Mouse (Mus musculus): ENCODE measurements around the gene 3110001I22Rik. TPM values are rescaled to one million over a fixed set of nuclear protein-coding genes. Genes with fewer than 3 reads are reported as not detected.
"Not testable (repeated sequence)": the region's sequence is repeated elsewhere in the genome, so short reads cannot be mapped to it uniquely, and the experiment has no call there.

Gene 3110001I22Rik
- polyA plus RNA-seq (2012; ENCODE audit: insufficient read depth, insufficient read length, low replicate concordance, missing spikeins), result not detected in 2 replicates

- Histone ChIP-seq H3K27ac (ENCODE audit: insufficient read depth, low read depth, low read length) (peak within 1 kb of the TSS; percentile 77), H3K4me1 (ENCODE audit: control insufficient read depth, insufficient read depth, low read length) (peaks cover 4% of the 10 kb centered on the region; the same call in 1 of the 2 replicates), H3K4me3 (ENCODE audit: insufficient read depth, low read depth, low read length) (peak within 1 kb of the TSS; percentile 63)
- peak; percentile 83 for TF ChIP-seq POLR2A (IDR thresholded peaks at IDR 0.05; ENCODE audit: insufficient read depth, low read depth, low read length)
- no peak for TF ChIP-seq CTCF (IDR thresholded peaks at IDR 0.05; ENCODE audit: insufficient read depth, low read depth, low read length)
- WGBS, result under 1% methylated on average over 54 of the region's 54 CpGs
Observed at GRCm38 (mm10) chr16:13671685-13672385, at the start of gene 3110001I22Rik, which contains the start of gene Bfar. 3110001I22Rik (plus strand) TSS chr16:13671929. Bfar (plus strand) TSS chr16:13671858.

DNA sequence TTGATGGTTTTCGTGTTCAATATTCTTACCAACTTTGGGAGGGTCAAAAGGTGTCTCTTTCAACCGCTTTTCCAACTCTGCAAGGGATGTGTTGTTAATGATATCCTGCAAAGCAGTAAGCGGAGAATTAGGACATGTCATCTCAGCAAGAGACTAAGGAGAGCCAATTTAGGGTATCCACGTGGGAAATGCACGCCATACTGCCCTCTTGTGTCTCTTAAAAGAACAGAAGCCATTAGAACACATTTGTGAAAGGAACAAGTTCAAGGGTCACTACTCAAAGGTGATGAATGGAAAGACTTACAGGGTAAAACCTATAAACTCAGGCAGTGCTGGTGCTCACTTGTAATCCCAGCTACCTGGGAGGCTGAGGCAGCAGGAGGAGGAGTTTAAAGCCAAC is 43.4 kb upstream of the 3110001I22Rik start:
- WGBS, result 45% methylated on average over 5 of the region's 5 CpGs
- TF ChIP-seq CTCF (IDR thresholded peaks at IDR 0.05; ENCODE audit: insufficient read depth, low read depth, low read length) (no peak), POLR2A (IDR thresholded peaks at IDR 0.05; ENCODE audit: insufficient read depth, low read depth, low read length) (no peak)
- no peak overlapping the region for H3K27ac ChIP-seq (ENCODE audit: insufficient read depth, low read depth, low read length)

DNA sequence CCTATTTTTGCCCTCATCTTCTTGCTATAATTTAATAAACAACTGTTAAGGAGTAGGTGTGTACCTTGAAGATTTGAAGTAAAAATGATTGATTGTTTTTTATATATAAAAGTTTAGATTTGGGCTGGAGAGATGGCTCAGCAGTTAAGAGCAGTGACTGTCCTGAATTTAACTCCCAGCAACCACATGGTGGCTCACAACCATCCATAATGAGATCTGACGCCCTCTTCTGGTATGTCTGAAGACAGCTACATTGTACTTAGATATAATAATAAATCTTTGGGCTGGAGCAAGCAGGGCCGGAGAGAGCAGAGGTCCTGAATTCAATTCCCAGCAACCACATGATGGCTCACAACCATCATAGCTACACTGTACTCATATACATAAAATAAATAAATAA is 33.5 kb upstream of the 3110001I22Rik start:
- 63% methylated on average over 2 of the region's 2 CpGs for WGBS
- H3K4me3 ChIP-seq (ENCODE audit: insufficient read depth, low read depth, low read length); H3K4me1 ChIP-seq (ENCODE audit: control insufficient read depth, insufficient read depth, low read length); H3K27ac ChIP-seq (ENCODE audit: insufficient read depth, low read depth, low read length): not testable (repeated sequence)

More for the DNA sequence above, 43.4 kb upstream of the 3110001I22Rik start:
- H3K4me1 ChIP-seq (ENCODE audit: control insufficient read depth, insufficient read depth, low read length), result no peaks in the 10 kb centered on the region
- H3K4me3 ChIP-seq (ENCODE audit: insufficient read depth, low read depth, low read length), result no peak overlapping the region

- TF ChIP-seq POLR2A (IDR thresholded peaks at IDR 0.05; ENCODE audit: insufficient read depth, low read depth, low read length), result no peak
- TF ChIP-seq CTCF (IDR thresholded peaks at IDR 0.05; ENCODE audit: insufficient read depth, low read depth, low read length), result no peak
- Histone ChIP-seq H3K4me1 (ENCODE audit: control insufficient read depth, insufficient read depth, low read length) (no peaks in the 10 kb centered on the region), H3K27ac (ENCODE audit: insufficient read depth, low read depth, low read length) (no peak overlapping the region), H3K4me3 (ENCODE audit: insufficient read depth, low read depth, low read length) (no peak overlapping the region)
- WGBS, result 86% methylated on average over 5 of the region's 5 CpGs
Observed at GRCm38 (mm10) chr16:13639508-13639907, 32.2 kb upstream of the 3110001I22Rik start.

- Histone ChIP-seq H3K4me1 (ENCODE audit: control insufficient read depth, insufficient read depth, low read length) (no peaks in the 10 kb centered on the region), H3K27ac (ENCODE audit: insufficient read depth, low read depth, low read length) (no peak overlapping the region), H3K4me3 (ENCODE audit: insufficient read depth, low read depth, low read length) (no peak overlapping the region)
- WGBS, result 86% methylated on average over 7 of the region's 7 CpGs
- no peak for TF ChIP-seq POLR2A (IDR thresholded peaks at IDR 0.05; ENCODE audit: insufficient read depth, low read depth, low read length)
- TF ChIP-seq CTCF (IDR thresholded peaks at IDR 0.05; ENCODE audit: insufficient read depth, low read depth, low read length), result no peak
Observed at GRCm38 (mm10) chr16:13640064-13640463, 31.7 kb upstream of the 3110001I22Rik start.

- Histone ChIP-seq H3K4me3 (ENCODE audit: insufficient read depth, low read depth, low read length) (no peak overlapping the region), H3K27ac (ENCODE audit: insufficient read depth, low read depth, low read length) (no peak overlapping the region), H3K4me1 (ENCODE audit: control insufficient read depth, insufficient read depth, low read length) (no peaks in the 10 kb centered on the region)
- 94% methylated on average over 3 of the region's 3 CpGs for WGBS
- TF ChIP-seq POLR2A (IDR thresholded peaks at IDR 0.05; ENCODE audit: insufficient read depth, low read depth, low read length) (no peak), CTCF (IDR thresholded peaks at IDR 0.05; ENCODE audit: insufficient read depth, low read depth, low read length) (no peak)
Observed at GRCm38 (mm10) chr16:13644474-13644873, 27.3 kb upstream of the 3110001I22Rik start.

DNA sequence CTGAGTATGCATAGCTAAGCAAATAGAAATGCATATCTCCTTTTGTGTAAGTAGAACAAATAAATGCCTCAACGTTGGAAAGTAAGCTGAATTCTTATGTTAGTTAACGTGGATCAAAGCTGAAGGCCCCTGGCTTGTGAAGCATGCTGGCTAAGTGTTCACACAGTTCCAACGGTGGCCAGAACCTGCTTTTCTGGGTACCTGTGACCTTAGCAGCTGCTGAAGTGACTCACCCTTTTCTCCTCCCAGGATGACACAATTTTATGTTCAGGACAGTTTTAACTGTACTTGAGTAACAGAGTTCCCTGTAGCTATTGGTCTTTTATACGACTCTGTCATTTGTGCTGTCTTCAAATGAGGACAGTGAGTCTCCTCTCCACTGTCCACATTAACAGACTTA is 25.8 kb upstream of the 3110001I22Rik start:
- TF ChIP-seq POLR2A (IDR thresholded peaks at IDR 0.05; ENCODE audit: insufficient read depth, low read depth, low read length) (no peak), CTCF (IDR thresholded peaks at IDR 0.05; ENCODE audit: insufficient read depth, low read depth, low read length) (no peak)
- H3K4me3 ChIP-seq (ENCODE audit: insufficient read depth, low read depth, low read length), result no peak overlapping the region
- H3K27ac ChIP-seq (ENCODE audit: insufficient read depth, low read depth, low read length), result no peak overlapping the region
- H3K4me1 ChIP-seq (ENCODE audit: control insufficient read depth, insufficient read depth, low read length), result no peaks in the 10 kb centered on the region
- WGBS, result 87% methylated on average over 4 of the region's 4 CpGs

DNA sequence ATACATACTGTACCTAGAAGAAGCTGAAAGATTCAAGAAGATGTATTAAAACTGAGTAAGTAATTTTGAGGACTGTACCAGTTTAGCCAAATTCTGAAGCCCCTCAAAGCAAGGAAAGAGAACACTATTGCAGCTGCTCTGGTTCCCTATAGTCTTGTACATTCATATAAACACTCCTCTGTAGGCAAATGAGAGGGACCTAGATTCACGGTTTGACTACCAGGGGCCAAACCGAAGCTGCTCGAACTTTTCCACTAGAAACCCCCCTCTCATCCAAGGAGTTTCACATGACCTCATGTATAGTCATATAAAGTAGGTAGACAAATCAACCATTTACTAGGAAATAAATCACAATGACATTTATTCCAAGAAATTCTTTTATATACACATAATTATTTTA is 12.8 kb upstream of the 3110001I22Rik start:
- no peak overlapping the region for H3K4me3 ChIP-seq (ENCODE audit: insufficient read depth, low read depth, low read length)
- no peaks in the 10 kb centered on the region for H3K4me1 ChIP-seq (ENCODE audit: control insufficient read depth, insufficient read depth, low read length)
- no peak overlapping the region for H3K27ac ChIP-seq (ENCODE audit: insufficient read depth, low read depth, low read length)
- no peak for TF ChIP-seq POLR2A (IDR thresholded peaks at IDR 0.05; ENCODE audit: insufficient read depth, low read depth, low read length)
- TF ChIP-seq CTCF (IDR thresholded peaks at IDR 0.05; ENCODE audit: insufficient read depth, low read depth, low read length), result no peak
- WGBS, result 90% methylated on average over 3 of the region's 3 CpGs

DNA sequence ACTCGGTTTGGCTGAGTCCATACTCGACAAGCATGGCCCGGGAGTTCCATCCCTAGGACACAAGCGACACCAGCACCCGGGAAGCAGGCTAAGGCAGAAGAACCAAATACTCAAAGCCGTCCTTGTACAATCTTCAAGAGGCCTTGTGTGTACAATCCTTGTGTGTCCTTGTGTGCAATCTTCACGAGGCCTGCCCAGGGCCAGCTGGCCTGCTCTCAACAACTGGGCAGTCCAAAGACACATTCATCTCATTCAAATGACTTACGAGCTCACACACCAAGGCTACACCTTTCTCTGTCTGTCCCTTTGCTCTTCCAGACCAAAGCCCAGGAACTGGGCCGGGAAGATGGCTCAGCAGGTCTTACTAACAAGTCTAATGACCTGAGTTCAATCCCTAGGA is 11.0 kb upstream of the 3110001I22Rik start:
- Histone ChIP-seq H3K4me3 (ENCODE audit: insufficient read depth, low read depth, low read length) (no peak overlapping the region), H3K27ac (ENCODE audit: insufficient read depth, low read depth, low read length) (no peak overlapping the region), H3K4me1 (ENCODE audit: control insufficient read depth, insufficient read depth, low read length) (no peaks in the 10 kb centered on the region)
- no peak for TF ChIP-seq CTCF (IDR thresholded peaks at IDR 0.05; ENCODE audit: insufficient read depth, low read depth, low read length)
- TF ChIP-seq POLR2A (IDR thresholded peaks at IDR 0.05; ENCODE audit: insufficient read depth, low read depth, low read length), result no peak
- WGBS, result 93% methylated on average over 9 of the region's 9 CpGs
